Mouse (Mus musculus): ENCODE data around the gene Slc24a3.

The Slc24a3 gene

DNA sequence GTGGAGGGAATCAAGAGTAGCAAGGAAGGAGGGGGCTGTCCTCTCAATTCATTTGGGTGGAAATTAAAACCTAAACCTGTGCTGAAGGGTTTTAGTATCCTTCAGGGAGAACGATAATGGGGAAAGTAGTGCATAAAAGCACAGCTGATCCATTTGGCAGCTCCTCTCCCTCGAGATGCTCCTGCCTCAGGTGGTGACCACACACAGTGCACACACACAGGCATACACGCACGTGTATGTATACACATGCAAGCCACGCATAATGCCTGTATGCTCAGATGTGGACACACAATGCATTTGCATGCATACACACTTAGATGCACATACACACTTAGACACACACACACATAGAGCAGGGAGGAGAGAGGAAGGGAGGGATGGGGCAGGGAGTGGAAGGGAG is 206.2 kb downstream of the Slc24a3 start:
- no peak for DNase-seq

DNA sequence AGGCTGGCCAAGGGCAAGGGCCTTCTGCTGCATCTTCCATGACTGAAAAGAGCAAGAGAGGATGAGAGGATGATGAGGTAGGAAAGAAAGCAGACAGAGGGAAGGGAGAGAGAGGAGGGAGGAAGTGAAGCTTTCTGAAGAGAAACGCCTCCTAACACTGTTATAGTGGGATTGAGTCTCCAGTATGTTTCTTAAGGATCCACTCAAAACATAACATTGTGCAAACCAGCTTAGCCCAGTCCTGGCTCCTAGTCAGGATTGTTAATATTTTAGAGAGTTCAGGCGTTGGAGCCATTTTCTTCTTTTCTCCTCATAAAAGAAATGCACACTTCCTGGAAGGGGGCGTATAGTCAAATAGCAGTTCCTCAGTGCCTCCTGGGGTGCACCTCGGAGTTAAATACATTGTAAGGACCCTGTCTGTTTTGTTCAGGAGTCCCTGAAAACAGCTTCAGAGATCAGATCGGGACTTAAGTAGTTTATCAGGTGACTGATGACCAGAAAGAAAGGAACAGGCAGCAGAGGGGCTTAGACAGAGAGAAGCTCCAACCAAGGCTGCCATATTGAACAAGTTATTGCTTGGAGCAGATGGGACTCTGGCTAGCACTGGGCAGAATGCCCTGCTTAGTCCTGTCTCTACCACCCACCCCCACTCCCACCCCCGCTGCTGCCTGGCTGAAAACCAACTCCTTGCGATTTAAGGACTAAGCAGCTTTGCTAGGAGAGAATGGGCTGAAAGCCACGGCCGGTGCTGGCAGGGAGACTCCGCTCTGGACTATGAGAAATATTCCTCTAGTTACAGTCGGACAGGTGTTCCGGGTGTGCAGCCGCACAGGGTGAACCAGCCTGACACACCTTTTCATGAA is 215.6 kb downstream of the Slc24a3 start:
- DNase-seq = peak; percentile 85

DNA sequence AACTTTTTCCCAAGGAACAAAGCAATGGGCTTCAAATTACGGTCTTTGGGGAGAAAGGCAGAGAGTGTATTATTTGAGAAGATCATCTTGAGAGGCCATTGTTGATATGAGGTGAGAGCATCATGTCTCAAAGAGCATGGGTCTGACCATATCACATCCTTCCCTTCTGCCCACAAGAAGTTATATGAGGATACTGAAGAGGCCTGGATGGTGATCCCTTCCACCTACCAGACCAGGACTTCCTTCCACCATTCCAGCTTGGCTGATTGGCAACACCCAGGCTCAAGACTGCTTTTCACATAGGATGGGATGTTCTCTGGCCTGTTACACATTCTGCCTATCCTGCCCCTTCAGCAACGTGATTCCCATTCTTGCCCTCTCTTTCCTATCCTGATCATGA is 216.7 kb downstream of the Slc24a3 start:
- no peak for DNase-seq

DNA sequence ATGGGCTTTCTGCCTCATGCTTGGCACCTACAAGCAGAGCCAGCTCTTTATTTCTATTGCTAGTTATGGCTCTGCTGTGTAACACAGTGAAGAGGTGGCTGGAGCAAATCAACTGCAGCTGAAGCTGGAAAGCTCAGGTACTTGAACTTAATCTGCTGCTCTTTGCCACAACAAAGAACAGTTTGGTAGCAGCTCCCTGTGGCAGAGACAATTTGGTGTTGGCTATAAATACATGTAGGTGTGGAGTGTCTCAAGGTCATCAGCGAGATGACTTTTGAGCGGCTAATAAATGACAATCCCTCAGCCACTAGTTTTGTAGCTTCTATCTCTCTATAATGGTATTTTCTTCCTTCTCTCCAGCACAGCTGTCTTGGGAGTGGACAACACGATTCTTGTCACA is 217.7 kb downstream of the Slc24a3 start:
- no peak for DNase-seq

DNA sequence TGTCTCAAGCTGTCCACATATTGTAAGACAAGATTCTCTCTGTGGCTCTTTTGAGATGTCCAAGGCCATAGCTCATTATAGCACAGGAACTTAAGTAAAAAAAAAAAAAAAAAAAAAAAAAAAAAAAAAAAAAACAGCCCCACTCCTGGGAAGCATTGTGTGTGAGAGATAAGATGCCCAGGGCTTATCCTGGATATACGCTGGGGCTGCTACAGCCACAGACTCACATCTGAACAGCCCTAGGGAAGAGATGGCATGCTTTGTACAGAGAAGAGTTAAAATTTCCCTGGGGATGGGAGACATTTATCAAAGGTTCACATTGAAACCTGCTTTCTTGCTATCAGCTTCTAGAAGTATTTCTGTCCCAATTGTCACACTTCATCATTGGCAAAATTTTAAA is 218.2 kb downstream of the Slc24a3 start:
- no peak for DNase-seq

DNA sequence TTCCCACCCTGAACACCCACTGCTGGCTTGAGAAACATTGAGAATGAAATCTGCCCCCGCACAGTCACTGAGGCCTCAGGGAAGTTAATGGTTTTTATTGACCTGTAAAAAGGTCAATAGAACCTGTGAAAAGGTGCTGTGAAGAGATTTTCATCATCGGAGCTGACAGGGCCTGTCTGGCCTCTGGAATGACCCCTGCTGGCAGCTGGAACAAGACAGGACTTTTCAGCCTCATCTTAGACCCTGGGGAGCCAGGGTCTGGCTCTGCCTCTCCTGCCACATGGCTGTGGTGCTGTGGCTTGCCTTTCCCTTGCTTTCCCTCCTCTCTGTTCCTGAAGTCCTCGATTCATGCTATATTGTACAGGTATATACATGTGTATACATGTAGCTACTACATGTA is 228.2 kb downstream of the Slc24a3 start:
- no peak for DNase-seq

DNA sequence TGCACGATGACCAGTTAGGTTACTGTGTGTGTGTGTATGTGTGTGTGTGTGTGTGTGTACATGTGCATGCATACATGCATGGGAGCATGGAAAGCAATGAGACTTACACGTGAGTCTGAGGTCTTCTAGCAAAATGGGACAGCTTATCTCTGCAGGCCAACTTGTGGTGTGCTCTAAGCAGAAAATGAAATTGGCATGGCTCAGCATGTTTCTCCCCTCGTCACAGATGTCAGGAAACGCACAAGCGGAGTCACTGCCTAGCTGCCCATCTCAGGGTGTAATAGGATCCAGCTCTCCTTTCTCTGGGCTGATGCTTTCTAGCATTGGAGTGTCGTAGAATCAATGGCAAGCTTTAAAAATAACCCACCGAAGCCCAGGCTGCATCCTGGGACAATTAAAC is 229.0 kb downstream of the Slc24a3 start:
- DNase-seq = no peak

DNA sequence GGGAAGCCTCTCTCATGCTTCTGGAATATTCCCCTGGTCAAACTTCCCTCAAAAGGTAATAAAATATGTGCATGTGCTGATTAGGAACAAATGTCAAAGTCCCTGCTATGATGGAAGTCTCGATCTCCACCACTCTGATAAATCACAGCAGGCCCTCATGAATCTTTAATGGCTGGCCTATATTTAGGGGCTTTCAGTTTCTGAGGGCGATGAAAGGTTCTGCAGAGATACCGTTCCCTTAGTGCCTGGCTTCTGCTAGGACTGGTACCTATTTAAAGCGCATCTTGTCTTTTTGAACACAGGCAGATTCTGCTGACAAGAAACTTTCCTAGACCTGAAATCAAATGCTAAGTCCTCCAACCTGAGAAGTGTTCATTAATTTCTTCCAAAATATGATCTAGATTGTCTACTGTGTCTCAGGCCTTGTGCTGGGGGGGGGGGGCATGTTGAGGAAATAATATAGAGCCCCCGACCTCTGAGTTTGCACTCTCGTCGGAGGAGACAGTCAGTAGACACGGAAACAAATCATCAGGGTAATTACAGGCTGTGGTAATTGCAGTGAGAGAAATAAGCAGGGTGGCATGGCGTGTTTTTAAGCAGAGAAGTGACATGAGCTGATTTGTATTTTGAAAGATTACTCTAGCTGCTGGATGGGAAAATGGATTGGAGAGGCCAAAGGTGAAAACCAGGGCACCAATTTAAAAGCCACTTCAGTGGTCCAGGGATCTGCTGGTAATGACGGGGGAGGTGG is 230.1 kb downstream of the Slc24a3 start:
- no peak for DNase-seq

DNA sequence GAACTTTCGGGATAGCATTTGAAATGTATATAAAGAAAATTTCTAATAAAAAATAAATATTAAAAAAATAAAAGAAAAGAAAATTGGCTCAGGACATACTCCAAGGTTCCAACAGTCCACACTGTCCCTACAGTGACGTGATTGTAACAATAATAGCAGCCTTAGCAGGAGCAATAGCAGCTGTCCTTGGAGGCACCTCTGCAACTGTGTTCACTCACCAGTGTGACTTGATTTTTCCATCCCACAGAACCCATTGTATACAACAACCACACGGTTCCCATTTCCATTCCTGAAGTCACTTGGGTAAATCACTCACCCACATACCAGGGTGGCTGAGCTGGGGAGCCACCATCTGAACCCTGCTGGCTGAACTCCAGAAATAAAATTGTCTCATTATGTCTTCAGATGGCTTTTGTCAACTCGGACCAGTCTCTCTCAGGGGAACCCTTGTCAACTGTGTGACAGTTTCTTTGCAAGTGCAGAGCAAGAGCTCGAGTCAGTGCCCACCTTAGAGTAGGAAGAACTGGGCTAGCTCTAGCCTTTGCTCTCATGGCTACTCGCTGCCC is 233.8 kb downstream of the Slc24a3 start:
- no peak for DNase-seq

DNA sequence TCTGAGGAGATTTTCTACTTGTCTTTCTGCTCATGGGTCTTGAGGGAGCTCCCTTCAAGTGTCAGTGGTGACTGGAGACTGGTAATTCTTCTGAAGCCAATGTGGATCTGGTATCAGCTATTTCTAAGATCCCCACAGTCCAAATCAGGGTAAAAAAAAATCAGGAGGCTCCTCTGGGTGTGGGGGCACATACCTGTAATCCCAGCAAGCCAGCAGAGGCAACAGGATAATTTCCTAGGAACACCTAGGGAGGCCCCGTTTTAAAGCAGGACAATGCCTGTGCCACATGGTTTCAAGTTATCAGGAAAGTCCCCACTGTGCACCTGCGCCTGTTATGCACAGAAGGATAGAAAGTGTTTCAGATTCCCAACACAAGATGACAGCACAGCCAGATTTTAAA is 234.4 kb downstream of the Slc24a3 start:
- DNase-seq = no peak

DNA sequence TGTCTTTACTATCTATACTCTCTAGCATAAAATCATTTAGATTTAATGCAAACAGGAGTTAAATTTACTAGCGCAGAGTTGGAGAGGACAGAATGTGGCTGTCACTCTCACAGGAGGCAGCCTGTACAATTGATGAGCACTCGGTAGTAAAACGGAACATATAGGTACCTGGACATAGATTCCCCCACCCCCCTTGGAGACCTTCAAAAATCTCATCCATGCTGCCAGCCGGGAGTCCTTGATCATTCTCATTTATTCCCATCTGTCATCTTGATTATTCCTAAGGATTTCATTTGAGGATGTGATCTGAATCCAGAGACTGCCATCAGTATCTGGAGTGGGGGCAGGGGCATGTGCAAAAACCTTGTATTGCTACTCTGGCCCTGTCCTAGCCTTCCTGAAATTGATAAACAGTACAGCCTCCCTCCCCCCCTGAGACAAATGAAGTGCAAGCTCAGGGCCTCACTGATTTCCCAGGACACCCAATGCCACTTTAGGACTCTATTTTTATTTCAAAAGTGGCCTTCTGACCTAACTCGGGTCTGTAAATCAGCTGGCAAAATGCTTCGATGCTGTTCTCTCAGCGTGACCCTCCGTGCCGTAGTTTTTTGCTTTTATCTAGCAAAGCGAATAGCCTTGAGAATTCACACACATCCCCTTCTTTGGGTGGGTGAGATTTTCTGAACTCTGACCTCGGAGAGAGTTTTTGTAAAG is 237.4 kb downstream of the Slc24a3 start:
- no peak for DNase-seq

DNA sequence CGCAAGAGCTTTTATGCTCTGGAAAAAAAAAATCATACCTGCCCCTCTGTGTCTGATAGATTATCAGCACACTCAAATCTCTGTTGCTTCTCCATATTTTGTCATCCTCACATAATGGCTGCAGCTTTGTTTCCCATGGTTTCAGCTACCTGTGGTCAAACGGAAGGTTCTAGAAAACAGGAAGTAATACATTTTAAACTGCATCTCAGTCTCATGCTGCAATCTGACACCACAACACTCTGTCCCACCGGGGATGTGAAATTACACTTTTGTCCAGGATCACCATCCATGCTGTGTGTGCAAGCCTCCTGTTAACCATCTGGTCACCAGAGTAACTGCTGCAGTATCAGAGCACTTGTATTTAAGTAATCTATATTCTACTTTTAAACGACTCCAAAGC is 238.2 kb downstream of the Slc24a3 start:
- no peak for DNase-seq

DNA sequence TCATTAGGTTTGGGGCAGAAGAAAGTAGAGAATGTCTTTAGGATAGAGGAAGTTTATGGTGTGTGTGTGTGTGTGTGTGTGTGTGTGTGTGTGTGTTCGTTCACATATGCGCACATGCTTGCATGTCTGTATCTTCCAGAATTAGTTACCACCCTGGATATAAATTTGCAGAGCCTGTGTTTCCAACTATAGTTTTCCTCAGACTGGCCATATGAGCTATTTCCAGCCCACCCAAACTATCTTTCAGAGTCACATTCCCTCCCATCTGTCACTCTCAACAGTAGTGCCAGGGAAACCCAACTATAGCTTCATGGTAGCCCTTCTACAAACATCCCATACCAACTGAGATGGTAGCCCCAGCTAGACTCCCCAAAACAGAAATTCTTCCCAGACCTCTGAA is 250.2 kb downstream of the Slc24a3 start:
- no peak for DNase-seq

DNA sequence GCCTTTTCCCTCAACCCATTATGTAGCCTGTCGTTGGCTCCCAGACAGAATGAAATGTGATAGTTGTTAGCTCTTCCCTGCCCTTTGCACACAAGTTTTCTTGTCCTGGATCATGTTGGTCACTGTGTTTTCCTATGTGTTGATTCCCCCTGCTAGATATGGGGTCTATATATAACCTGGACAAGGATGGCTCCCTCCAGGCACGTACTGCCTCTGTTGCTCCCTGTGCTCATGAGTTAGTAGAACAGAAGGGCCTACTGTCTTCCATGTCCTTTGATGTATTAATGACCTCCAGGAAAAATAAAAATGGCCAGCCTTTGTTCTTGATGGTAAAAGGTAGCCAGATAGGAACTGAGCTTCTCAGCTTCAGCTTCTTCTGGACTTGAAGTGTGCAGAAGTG is 251.5 kb downstream of the Slc24a3 start:
- DNase-seq = no peak

DNA sequence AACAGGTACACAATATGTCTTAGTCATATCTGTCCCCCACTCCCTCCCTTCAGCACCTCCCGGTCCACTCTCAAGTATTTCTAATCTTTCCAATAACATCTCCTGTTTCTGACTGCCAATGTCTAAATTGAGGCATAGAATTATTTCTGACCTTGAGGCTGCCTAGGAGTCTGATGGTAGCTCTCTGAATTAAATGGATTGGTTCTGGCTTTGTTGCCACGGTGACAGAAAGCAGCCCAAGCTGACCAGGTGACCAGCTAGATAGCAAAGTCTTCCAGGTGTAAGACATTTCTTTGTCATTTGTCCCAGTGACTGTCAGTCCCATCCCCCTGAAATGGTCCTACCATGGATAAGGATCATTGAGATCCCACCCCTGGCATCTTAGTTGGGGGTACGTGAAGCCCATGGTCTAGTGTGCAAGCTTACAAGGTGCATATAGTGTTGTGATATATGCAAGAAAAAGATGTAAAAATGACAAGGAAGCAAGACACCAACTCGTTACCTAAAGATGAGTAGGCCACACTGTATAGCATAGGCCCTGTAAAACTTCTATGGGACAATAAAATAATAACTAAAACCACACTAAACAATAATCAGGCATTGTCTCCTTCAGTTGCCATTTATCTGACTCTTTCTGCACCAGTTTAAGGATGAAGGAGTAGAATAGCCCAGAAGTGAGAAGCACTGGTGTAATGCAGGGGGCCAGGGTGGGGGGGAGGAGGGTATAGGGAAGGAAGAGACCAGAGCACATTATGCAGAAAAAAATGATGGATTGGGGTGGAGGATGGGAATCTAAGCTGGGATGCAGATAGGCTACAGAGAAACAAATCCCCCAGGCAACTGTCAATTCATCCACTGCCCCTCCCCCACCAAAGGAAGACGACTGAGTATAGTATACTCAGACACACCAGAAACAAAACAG is 253.7 kb downstream of the Slc24a3 start:
- DNase-seq = no peak

DNA sequence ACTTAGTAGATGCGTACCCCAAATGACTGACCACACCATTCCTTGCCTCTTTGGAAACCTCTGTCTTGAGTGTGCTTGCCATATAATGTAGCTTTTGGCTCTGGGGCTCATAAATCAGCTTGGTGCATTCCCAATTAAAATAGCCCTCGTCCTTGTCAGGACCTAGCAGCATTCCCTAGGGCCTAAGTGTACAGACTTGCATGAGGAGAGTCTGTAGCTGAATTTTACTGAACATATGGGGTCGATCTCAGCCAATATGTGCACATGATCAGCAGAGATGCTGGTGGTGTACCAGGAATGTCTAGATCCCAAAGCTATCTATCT is 254.3 kb downstream of the Slc24a3 start:
- DNase-seq = no peak

DNA sequence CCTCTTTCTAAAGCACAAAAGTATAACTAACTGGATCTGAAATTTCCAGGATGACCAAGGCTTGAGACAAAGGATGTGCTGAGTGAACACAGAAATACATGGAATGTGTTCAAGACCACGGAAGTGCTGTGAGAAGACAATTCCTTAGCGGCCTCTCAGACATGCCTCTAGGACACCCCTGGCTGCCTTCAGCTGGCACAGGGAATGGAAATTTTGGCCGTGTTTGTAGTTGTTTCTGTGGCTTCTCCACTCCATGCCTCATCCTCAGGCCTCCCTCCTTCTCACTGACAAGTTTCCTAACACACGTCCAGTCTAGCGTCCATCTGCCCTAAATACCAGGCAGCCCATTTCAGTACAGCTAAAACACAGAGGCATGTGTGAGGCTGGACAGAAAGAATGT is 262.4 kb downstream of the Slc24a3 start:
- no peak for DNase-seq

DNA sequence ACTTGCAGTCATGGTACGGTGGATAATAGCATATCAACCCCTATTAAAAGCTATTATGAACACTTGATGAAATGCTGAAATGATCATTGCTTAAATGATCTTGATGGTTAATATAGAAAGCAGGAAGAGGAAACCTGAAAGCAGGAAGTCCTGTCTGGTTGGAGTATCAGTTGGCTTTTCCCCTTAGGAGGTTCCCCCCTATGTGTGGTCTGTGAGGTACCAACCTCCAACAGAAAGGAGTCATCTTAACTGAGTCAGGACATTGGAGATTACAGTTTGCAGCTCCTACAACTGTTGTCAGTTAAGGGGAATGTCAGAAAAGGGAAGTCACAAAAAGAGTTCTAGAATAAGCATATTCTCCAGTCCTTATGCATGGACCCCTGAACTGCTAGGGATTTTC is 266.5 kb downstream of the Slc24a3 start:
- no peak for DNase-seq

DNA sequence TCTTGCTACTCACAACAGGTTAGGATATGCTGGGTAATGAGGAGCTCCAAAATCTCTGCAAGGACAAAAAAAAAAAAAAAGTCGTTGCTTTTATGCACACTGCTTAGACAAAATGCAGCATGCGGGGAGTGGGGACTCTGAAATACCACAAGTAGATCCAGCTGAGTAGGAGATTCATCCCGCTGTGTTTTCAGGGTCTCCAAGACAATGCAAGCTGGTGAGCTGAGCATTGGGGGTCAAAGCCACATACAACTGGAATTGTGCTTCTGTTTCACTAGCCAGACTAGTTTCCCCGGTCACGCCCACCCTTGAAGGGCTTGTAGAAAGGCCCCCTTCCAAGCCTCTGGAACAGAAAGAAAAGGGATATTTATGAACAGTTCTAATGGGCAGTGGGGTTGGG is 270.8 kb downstream of the Slc24a3 start:
- no peak for DNase-seq

DNA sequence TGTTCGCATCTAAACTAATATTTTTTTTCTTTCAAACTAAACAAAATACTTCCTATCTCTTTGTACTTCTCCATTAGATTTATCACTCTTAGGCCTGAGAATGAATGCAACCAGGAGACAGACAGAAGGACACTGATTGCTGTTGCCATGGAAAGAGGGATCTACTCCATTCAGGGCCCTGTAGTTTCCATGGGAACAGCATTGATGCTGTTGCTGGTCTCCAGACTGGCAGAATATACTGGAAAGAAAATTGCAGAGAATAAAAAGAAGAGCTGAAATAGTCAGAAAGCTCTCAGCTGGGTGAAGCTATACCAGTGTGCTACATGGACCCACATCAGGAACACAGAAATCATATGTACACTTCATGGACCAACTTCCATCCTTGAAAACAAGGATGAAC is 272.2 kb downstream of the Slc24a3 start:
- no peak for DNase-seq

DNA sequence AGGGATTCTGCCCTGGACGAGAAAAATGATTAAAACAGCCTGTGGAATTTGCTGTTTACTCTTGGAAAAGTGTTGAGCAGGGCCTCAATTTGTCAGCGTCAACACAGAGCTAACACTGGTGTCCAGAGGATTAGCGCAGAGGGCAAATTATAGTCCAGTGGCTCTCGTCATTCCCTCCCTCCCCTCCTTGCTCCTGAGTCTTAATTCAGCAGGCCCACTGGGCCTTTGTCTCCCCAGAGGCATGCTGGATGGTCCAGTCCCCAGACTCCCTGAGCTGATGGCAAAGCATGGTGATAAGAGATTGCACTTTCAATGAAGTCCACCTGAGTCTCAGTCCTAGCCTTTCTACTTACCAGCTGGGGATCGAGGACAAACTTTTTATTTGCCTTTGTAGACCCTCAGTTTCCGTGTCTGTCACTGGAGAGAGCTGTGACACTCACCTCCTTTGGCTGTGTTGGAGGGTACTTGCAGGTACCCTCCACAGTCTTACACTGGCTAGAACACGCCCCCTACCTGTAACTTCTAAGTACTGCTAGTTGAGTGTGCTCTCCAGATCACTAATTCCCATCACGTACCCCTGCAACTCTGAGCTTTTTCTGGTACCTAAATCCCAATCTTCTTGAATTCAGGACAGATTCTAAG is 289.7 kb downstream of the Slc24a3 start:
- no peak for DNase-seq

DNA sequence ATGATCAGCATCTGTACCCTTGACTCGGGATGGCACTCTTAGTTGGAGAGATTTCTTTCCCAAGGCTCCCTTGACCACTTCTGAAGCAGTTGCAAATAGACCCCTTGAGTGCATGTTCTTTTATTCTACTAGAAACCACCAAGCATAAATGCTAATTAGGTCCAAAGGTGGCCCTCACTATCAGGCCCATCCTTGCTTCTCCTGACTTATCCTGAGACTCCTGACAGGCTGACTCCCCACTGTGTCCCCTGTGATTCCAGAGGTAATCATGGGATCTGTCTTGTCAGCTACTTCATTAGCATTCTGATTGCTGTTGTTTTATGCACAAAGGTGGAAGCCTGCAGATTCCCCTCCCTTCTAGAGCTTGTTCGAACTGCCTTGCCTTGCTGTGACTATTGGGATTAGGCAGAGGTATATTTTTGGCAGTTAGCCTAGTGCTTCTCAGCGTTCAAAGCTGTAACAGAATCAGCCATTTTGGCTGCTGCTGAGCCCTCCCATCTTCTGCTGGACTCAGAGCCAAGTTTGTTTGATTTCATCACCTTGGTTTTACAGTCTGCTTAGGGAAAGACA is 293.4 kb downstream of the Slc24a3 start:
- DNase-seq = no peak

Data from cerebellum, adult 9-10 months (tissue).